11 mouse cellular contexts compared by ENCODE assay signal in genomic region chr8:122174133-122174930, GRCm38 (mm10).
DNase-seq lines count a peak whose midpoint lies in the region; ATAC-seq and TF ChIP-seq lines count a peak whose summit lies in the region.
"Had no signal": no experiment of that assay in that cellular context is flagged by ENCODE, and none has a peak within 500 bp of the region (broad histone marks: within the 10 kb centered on the region; RNA-seq: fewer than 3 reads in every experiment).

No protein-coding gene starts in this region.

- TF ChIP-seq POLR2A in cerebellum, adult 2 months (IDR thresholded peaks at IDR 0.05; ENCODE audit: borderline replicate concordance, insufficient read depth, low read length): no peak

- H3K4me1 ChIP-seq in intestine, postnatal 0 days (replicated peaks; ENCODE audit: control insufficient read depth, insufficient read depth, low read length): no peaks in the 10 kb centered on the region
- H3K4me1 ChIP-seq in stomach, postnatal 0 days (replicated peaks; ENCODE audit: control insufficient read depth, insufficient read depth): no peaks in the 10 kb centered on the region
- H3K4me1 ChIP-seq in cerebellum, adult 2 months (ENCODE audit: control insufficient read depth, insufficient read depth, low read length): peaks cover 8% of the 10 kb centered on the region
- H3K4me1 ChIP-seq: lung, embryonic 15.5 days had no signal

- H3K27me3 ChIP-seq in intestine, postnatal 0 days (replicated peaks; ENCODE audit: control insufficient read depth, insufficient read depth, low read length): no peaks in the 10 kb centered on the region; the same call in 1 of the 2 replicates
- H3K27me3 ChIP-seq in stomach, postnatal 0 days (ENCODE audit: control insufficient read depth, insufficient read depth, low read length): no peaks in the 10 kb centered on the region
- no peaks in the 10 kb centered on the region for H3K27me3 ChIP-seq in cerebellum, adult 2 months (ENCODE audit: control insufficient read depth, insufficient read depth, low read length)
- H3K27me3 ChIP-seq: forebrain, embryonic 12.5 days had no signal

- WGBS in intestine, postnatal 0 days: 29% methylated on average over 10 of the region's 10 CpGs
- WGBS in stomach, postnatal 0 days: 31% methylated on average over 10 of the region's 10 CpGs
- 71% methylated on average over 10 of the region's 10 CpGs for WGBS in cerebellum, adult 2 months

- H3K36me3 ChIP-seq in intestine, postnatal 0 days (ENCODE audit: control insufficient read depth, insufficient read depth): no peaks in the 10 kb centered on the region
- H3K36me3 ChIP-seq in stomach, postnatal 0 days (ENCODE audit: control insufficient read depth, insufficient read depth, low read length): no peaks in the 10 kb centered on the region
- H3K36me3 ChIP-seq: forebrain, embryonic 12.5 days; lung, embryonic 15.5 days had no signal

- DNase-seq in adrenal gland, adult (ENCODE audit: inconsistent age in 2 of 2, low spot score in 1 of 2): peak; percentile 80 to 84
- DNase-seq in adrenal gland, postnatal 4 days (ENCODE audit: low spot score in 2 of 2): no peak
- peak; percentile 8 for DNase-seq in thymus, postnatal 14 days
- DNase-seq in thymus, postnatal 0 days (ENCODE audit: low spot score): no peak
- peak; percentile 79 for DNase-seq in stomach, postnatal 0 days (ENCODE audit: low spot score)
- no peak for DNase-seq in cerebellum, adult 2 months
- no peak for DNase-seq in kidney, adult 8-10 months
- DNase-seq: kidney, adult 11 months had no signal

- no peaks in the 10 kb centered on the region for H3K9me3 ChIP-seq in intestine, postnatal 0 days (ENCODE audit: control insufficient read depth)
- no peaks in the 10 kb centered on the region for H3K9me3 ChIP-seq in stomach, postnatal 0 days (ENCODE audit: control insufficient read depth, low read length)
- H3K9me3 ChIP-seq: forebrain, embryonic 12.5 days; lung, embryonic 15.5 days had no signal

- no peak overlapping the region for H3K4me2 ChIP-seq in intestine, postnatal 0 days (replicated peaks; ENCODE audit: low read depth)
- no peak overlapping the region for H3K4me2 ChIP-seq in stomach, postnatal 0 days (replicated peaks; ENCODE audit: low read depth)
- H3K4me2 ChIP-seq: forebrain, embryonic 12.5 days; lung, embryonic 15.5 days had no signal

- H3K4me3 ChIP-seq in intestine, postnatal 0 days (ENCODE audit: low read depth, low read length): no peak overlapping the region
- no peak overlapping the region for H3K4me3 ChIP-seq in stomach, postnatal 0 days (ENCODE audit: low read depth, low read length)
- H3K4me3 ChIP-seq in cerebellum, adult 2 months (replicated peaks; ENCODE audit: insufficient read depth, low read depth, low read length): no peak overlapping the region
- H3K4me3 ChIP-seq: forebrain, embryonic 12.5 days; lung, embryonic 15.5 days had no signal

- no peak overlapping the region for H3K9ac ChIP-seq in intestine, postnatal 0 days (ENCODE audit: low read depth, low read length)
- H3K9ac ChIP-seq in stomach, postnatal 0 days (ENCODE audit: low read length): no peak overlapping the region
- H3K9ac ChIP-seq: forebrain, embryonic 12.5 days; lung, embryonic 15.5 days had no signal

- TF ChIP-seq CTCF in intestine, postnatal 0 days (IDR thresholded peaks at IDR 0.05; ENCODE audit: low read depth): peak; percentile 51
- peak; percentile 41 for TF ChIP-seq CTCF in stomach, postnatal 0 days (IDR thresholded peaks at IDR 0.05; ENCODE audit: low read depth)
- TF ChIP-seq CTCF in cerebellum, adult 2 months (IDR thresholded peaks at IDR 0.05; ENCODE audit: borderline replicate concordance, insufficient read depth, low read depth, low read length): no peak

- peak; percentile 63 for ATAC-seq in intestine, postnatal 0 days
- peak; percentile 94 for ATAC-seq in stomach, postnatal 0 days (ENCODE audit: low FRiP score, low TSS enrichment)

- no peak overlapping the region for H3K27ac ChIP-seq in intestine, postnatal 0 days (ENCODE audit: low read depth, low read length)
- H3K27ac ChIP-seq in stomach, postnatal 0 days (replicated peaks): no peak overlapping the region
- H3K27ac ChIP-seq in cerebellum, adult 2 months (ENCODE audit: insufficient read depth, low read length): no peak overlapping the region
- H3K27ac ChIP-seq: forebrain, embryonic 12.5 days; lung, embryonic 15.5 days had no signal

- TF ChIP-seq EP300 in stomach, postnatal 0 days (optimal IDR thresholded peaks at IDR 0.05): no peak

Comparison
In these comparisons a context has a peak if more than half of its experiments do, and no peak if none do; other contexts are left out.
1. DNase-seq: peak in adrenal gland, adult (2 of 2), thymus, postnatal 14 days (single experiment) and stomach, postnatal 0 days (single experiment); none in adrenal gland, postnatal 4 days (0 of 2), thymus, postnatal 0 days (single experiment), cerebellum, adult 2 months (0 of 2) and kidney, adult 8-10 months (0 of 2).